Mouse (Mus musculus) embryonic facial prominence, embryonic 15.5 days (tissue): ENCODE data around the gene Olfr2. TPM values are rescaled to one million over a fixed set of nuclear protein-coding genes. Genes with fewer than 3 reads are reported as not detected.

ENCODE experiments used
- ATAC-seq: fragments of 200-750 bp; cut with Nextera tagmentation; 2 replicates; pipeline ENCODE4 v1.8.0; 2017; ENCODE audit warnings: low read depth, moderate TSS enrichment; ENCODE audit not compliant: insufficient number of reproducible peaks, low FRiP score, low TSS enrichment
- H3K27ac ChIP-seq: fragments of 300-500 bp; sonication (generic); replicated peaks from 2 replicates; pipeline ENCODE4 v1.5.1; 2015; ENCODE audit warnings: mild to moderate bottlenecking, inconsistent platforms
- H3K27me3 ChIP-seq: fragments of 300-500 bp; sonication (generic); 2 replicates; pipeline ENCODE4 v1.6.1; 2015; ENCODE audit warnings: inconsistent platforms
- H3K36me3 ChIP-seq: fragments of 300-500 bp; sonication (generic); 2 replicates; pipeline ENCODE4 v1.6.1; 2015; ENCODE audit warnings: mild to moderate bottlenecking, inconsistent platforms
- H3K4me1 ChIP-seq: fragments of 300-500 bp; sonication (generic); 2 replicates; pipeline ENCODE4 v1.6.1; 2015; ENCODE audit warnings: inconsistent platforms
- H3K4me2 ChIP-seq: fragments of 300-500 bp; sonication (generic); replicated peaks from 2 replicates; pipeline ENCODE4 v1.6.1; 2015; ENCODE audit warnings: mild to moderate bottlenecking, inconsistent platforms
- H3K4me3 ChIP-seq: fragments of 300-500 bp; sonication (generic); replicated peaks from 2 replicates; pipeline ENCODE4 v1.5.1; 2015; ENCODE audit warnings: mild to moderate bottlenecking, inconsistent platforms
- H3K9ac ChIP-seq: fragments of 300-500 bp; sonication (generic); 2 replicates; pipeline ENCODE4 v1.6.1; 2015; ENCODE audit warnings: inconsistent platforms
- H3K9me3 ChIP-seq: fragments of 300-500 bp; sonication (generic); replicated peaks from 2 replicates; pipeline ENCODE4 v1.6.1; 2016; ENCODE audit warnings: inconsistent platforms
- WGBS: fragments of 180-500 bp; shearing (Covaris S2); methylation state at CpG from one replicate; pipeline ENCODE4 v1.1.7; 2015; 5-methylcytosine and 5-hydroxymethylcytosine counted together
- polyA plus RNA-seq: library from polyadenylated mRNA; unstranded; fragments of >200 nt; fragmentation: Nextera tagmentation; extraction: Ambion mirVana; gene quantifications from 2 replicates; pipeline ENCODE4 v1.2.1, GENCODE M21; 2015

Olfr2 gene
- polyA plus RNA-seq, 1 experiment from 2014 or later, result not detected

- Histone ChIP-seq H3K9ac (no peak within 1 kb of the TSS), H3K4me1 (no peaks in the 10 kb centered on the region), H3K27me3 (no peaks in the 10 kb centered on the region), H3K4me3 (no peak within 1 kb of the TSS), H3K4me2 (no peak within 1 kb of the TSS), H3K27ac (no peak within 1 kb of the TSS), H3K36me3 (no peaks in the 10 kb centered on the region), H3K9me3 (no peaks in the 10 kb centered on the region)
- no peak for ATAC-seq
- WGBS, result 77% methylated on average over 1 of the region's 1 CpGs
These were observed 42.0 kb downstream of the Olfr2 start, which contains the start of gene Olfr6 for GRCm38 (mm10) chr7:106963837-106964236. TSS of gene Olfr6 (minus strand) at chr7:106963937.

GRCm38 (mm10) chr7:106948212-106948611 is 57.7 kb downstream of the Olfr2 start, which contains the start of gene Olfr710:
TSS of gene Olfr710 (minus strand) at chr7:106948312.
- no peak within 1 kb of the TSS for H3K27ac ChIP-seq
- H3K9me3 ChIP-seq, result no peaks in the 10 kb centered on the region
- no peaks in the 10 kb centered on the region for H3K36me3 ChIP-seq
- no peaks in the 10 kb centered on the region for H3K27me3 ChIP-seq
- no peak within 1 kb of the TSS for H3K4me3 ChIP-seq
- 64% methylated on average over 3 of the region's 3 CpGs for WGBS
- H3K4me1 ChIP-seq, result no peaks in the 10 kb centered on the region
- no peak within 1 kb of the TSS for H3K9ac ChIP-seq
- ATAC-seq, result no peak
- H3K4me2 ChIP-seq, result no peak within 1 kb of the TSS

Other genes starting within 250 kb of the Olfr2 start
- gene Olfr699, start 212.9 kb downstream of the Olfr2 start, polyA plus RNA-seq, result 0.07 TPM in 2 replicates
- not detected in 2 replicates for gene Olfr700, start 197.2 kb downstream of the Olfr2 start, polyA plus RNA-seq
- not detected in 2 replicates for gene Olfr701, start 191.9 kb downstream of the Olfr2 start, polyA plus RNA-seq
- not detected in 2 replicates for gene Olfr702, start 172.2 kb downstream of the Olfr2 start, polyA plus RNA-seq
- gene Olfr703, start 162.7 kb downstream of the Olfr2 start, polyA plus RNA-seq, result not detected in 2 replicates
- not detected in 2 replicates for gene Olfr704, start 142.9 kb downstream of the Olfr2 start, polyA plus RNA-seq
- not detected in 2 replicates for gene Olfr705, start 129.2 kb downstream of the Olfr2 start, polyA plus RNA-seq
- gene Olfr706, start 117.9 kb downstream of the Olfr2 start, polyA plus RNA-seq, result 0.05 TPM in 1 of 2 replicates, not detected in the other
- gene Olfr707, start 104.8 kb downstream of the Olfr2 start, polyA plus RNA-seq, result 0.16 TPM in 1 of 2 replicates, not detected in the other
- 0.12 TPM in 1 of 2 replicates, not detected in the other for gene Olfr1532-ps1, start 98.1 kb downstream of the Olfr2 start, polyA plus RNA-seq
- 0.05 TPM in 1 of 2 replicates, not detected in the other for gene Olfr709-ps1, start 73.9 kb downstream of the Olfr2 start, polyA plus RNA-seq
- not detected in 2 replicates for gene Olfr710, start 57.8 kb downstream of the Olfr2 start, polyA plus RNA-seq
- gene Olfr6, start 42.1 kb downstream of the Olfr2 start, polyA plus RNA-seq, result 0.11 TPM in 1 of 2 replicates, not detected in the other
- gene Olfr711, start 30.6 kb downstream of the Olfr2 start, polyA plus RNA-seq, result not detected in 2 replicates
- 0.16 TPM in 1 of 2 replicates, not detected in the other for gene Olfr713, start 25.1 kb upstream of the Olfr2 start, polyA plus RNA-seq
- gene Olfr714, start 64.9 kb upstream of the Olfr2 start, polyA plus RNA-seq, result not detected in 2 replicates
- 0.08 and 0.12 TPM in 2 replicates for gene Olfr17, start 87.1 kb upstream of the Olfr2 start, polyA plus RNA-seq
- not detected in 2 replicates for gene Olfr715b, start 104.3 kb upstream of the Olfr2 start, polyA plus RNA-seq
- gene Olfr715, start 125.0 kb upstream of the Olfr2 start, polyA plus RNA-seq, result not detected in 2 replicates
- gene Olfr716, start 132.3 kb upstream of the Olfr2 start, polyA plus RNA-seq, result 0.05 TPM in 1 of 2 replicates, not detected in the other
- not detected in 2 replicates for gene Nlrp14, start 160.9 kb upstream of the Olfr2 start, polyA plus RNA-seq
- gene Rbmxl2, start 203.4 kb upstream of the Olfr2 start, polyA plus RNA-seq, result not detected in 2 replicates